Mouse (Mus musculus): ENCODE data around the gene Ide. TPM values are rescaled to one million over a fixed set of nuclear protein-coding genes. Genes with fewer than 3 reads are reported as not detected.

Ide gene
- total RNA-seq, 2 experiments from 2014 or later = 37.8 to 57.2 TPM

- TF ChIP-seq CTCF (IDR thresholded peaks at IDR 0.05) = no peak
- Histone ChIP-seq H3K4me3 (no peak overlapping the region), H3K27ac (no peak overlapping the region)
- intact Hi-C loops (cut with DNase I) = no loop called here
- no peak for DNase-seq (ENCODE audit: extremely low spot score in 1 of 2, low spot score in 2 of 2)
Observed at GRCm38 (mm10) chr19:37291676-37292075, 46.0 kb downstream of the Ide start.

DNA sequence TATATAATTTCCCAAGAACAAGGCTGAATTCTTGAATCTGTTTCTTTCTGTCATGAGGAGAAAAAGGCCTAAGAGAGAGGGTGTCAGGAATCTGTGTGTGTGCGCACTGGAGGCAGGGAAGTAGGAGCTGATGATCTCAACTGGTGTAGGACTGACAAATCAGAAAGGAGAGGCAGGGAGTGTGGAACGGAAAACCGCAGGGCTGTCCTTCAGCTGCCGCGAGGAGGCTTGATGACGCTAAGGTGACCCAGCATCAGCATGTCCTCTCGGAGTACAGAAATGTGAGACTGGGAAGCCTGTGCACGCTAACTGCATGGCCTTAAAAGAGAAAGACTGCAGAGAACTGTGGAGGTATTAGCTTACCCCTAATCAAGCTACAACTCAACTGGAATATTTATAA lies 46.7 kb downstream of the Ide start:
- intact Hi-C loops (cut with DNase I) = no loop called here
- TF ChIP-seq CTCF (IDR thresholded peaks at IDR 0.05) = no peak
- no peak for DNase-seq (ENCODE audit: extremely low spot score in 1 of 2, low spot score in 2 of 2)
- Histone ChIP-seq H3K27ac (no peak overlapping the region), H3K4me3 (no peak overlapping the region)

GRCm38 (mm10) chr19:37284775-37285174 lies 52.9 kb downstream of the Ide start:
- Histone ChIP-seq H3K27ac (no peak overlapping the region), H3K4me3 (no peak overlapping the region)
- no peak for TF ChIP-seq CTCF (IDR thresholded peaks at IDR 0.05)
- no peak for DNase-seq (ENCODE audit: extremely low spot score in 1 of 2, low spot score in 2 of 2)
- intact Hi-C loops (cut with DNase I) = no loop called here

DNA sequence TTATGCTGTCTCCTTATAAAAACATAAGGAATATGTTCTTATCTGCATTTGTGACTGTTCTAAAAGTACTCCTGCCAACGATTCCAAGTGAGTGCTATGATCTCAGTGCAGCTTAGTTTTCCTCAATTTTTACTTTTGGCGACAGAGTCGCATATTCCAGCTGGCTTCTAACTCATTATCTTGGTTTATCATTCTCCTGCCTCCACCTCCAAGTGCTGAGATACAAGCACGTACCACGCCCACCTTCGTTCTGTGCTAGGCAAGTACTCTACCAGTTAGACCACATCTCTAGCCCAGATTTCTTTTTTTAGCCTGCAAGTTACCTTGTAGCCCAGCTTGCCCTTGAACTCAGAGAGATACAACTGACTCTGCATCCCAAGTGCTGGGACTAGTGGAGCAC lies 54.5 kb downstream of the Ide start:
- no peak for TF ChIP-seq CTCF (IDR thresholded peaks at IDR 0.05)
- no peak for DNase-seq (ENCODE audit: extremely low spot score in 1 of 2, low spot score in 2 of 2)
- intact Hi-C loops (cut with DNase I) = loop anchor here (1.0 kb wide), 1 partner anchor 28 kb away; no protein-coding TSS in a partner anchor
- no peak overlapping the region for H3K4me3 ChIP-seq
- H3K27ac ChIP-seq = peak overlapping the region; percentile 82; the same call in 1 of the 2 replicates

DNA sequence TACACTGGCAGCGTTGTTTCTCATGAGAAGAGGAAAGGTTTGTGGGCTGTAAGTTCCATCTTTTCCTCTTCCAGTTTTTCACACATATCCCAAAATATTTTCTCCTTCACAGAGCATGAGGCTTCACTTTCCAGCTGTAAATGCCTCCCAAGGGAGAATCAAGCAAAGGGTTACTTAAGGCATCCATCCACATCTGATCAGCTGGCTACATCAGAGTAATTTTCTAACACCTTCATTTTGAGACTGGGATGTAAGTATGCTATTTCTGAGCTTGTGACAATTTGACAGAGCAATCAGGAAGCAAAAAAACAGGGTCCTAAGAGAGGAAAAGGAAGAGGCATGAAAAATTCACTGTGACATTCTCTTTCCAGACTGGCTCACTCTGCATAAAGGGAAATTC lies 55.9 kb downstream of the Ide start:
- intact Hi-C loops (cut with DNase I) = no loop called here

DNA sequence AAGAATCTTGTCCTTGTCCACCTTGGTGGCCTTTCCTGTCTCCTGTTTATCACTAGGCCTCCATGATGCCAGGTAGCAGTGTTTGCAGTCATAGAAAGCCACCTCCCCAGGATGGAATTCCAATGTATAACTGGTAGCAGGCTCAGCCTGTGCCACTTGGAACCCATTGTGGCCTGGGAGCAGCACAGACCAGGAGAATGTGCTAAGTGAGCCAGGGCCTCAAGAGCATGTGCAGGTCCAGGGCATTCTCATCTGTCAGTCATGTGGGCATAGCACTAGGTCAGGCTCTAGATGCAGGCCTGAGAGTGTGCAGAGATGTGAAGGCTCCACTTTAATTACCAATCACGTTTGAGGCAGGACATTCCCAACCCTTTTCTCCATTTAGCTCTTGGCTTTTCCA lies 58.5 kb downstream of the Ide start:
- Histone ChIP-seq H3K27ac (no peak overlapping the region), H3K4me3 (no peak overlapping the region)
- TF ChIP-seq CTCF (IDR thresholded peaks at IDR 0.05) = no peak
- intact Hi-C loops (cut with DNase I) = no loop called here
- no peak for DNase-seq (ENCODE audit: extremely low spot score in 1 of 2, low spot score in 2 of 2)

More for the DNA sequence above, 55.9 kb downstream of the Ide start:
- peak overlapping the region; percentile 82 for H3K27ac ChIP-seq
- no peak for TF ChIP-seq CTCF (IDR thresholded peaks at IDR 0.05)
- H3K4me3 ChIP-seq = no peak overlapping the region
- no peak for DNase-seq (ENCODE audit: extremely low spot score in 1 of 2, low spot score in 2 of 2)

- H3K4me3 ChIP-seq = no peak overlapping the region
- H3K27ac ChIP-seq = peak overlapping the region; percentile 53
- intact Hi-C loops (cut with DNase I) = no loop called here
- TF ChIP-seq CTCF (IDR thresholded peaks at IDR 0.05) = no peak
- DNase-seq (ENCODE audit: extremely low spot score in 1 of 2, low spot score in 2 of 2) = no peak
Observed at GRCm38 (mm10) chr19:37275555-37275954, 62.1 kb downstream of the Ide start.

DNA sequence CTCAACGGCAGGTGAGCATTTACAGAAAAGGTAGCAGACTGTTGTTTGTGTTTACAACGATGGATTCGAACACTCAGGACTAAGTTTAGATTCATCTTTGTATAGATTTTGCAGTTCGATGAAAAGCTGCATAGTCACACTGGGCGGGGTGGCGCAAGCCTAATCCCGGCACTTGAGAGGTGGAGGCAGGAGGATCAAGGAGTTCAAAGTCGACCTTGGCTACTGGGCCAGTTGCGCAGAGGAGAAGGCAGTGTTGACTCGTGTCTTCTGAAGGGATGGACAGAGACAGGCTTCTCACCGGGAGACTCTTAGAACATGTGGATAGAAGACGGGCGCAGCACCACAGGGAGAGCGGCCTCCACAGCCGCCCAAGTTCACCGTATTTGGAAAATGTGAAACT lies 68.5 kb downstream of the Ide start:
- TF ChIP-seq CTCF (IDR thresholded peaks at IDR 0.05) = no peak
- no peak overlapping the region for H3K27ac ChIP-seq
- no peak for DNase-seq (ENCODE audit: extremely low spot score in 1 of 2, low spot score in 2 of 2)
- intact Hi-C loops (cut with DNase I) = loop anchor here (5.0 to 10.0 kb wide), 2 partner anchors 344 to 452 kb away; partner anchors contain the start of gene Btaf1
- H3K4me3 ChIP-seq = no peak overlapping the region

DNA sequence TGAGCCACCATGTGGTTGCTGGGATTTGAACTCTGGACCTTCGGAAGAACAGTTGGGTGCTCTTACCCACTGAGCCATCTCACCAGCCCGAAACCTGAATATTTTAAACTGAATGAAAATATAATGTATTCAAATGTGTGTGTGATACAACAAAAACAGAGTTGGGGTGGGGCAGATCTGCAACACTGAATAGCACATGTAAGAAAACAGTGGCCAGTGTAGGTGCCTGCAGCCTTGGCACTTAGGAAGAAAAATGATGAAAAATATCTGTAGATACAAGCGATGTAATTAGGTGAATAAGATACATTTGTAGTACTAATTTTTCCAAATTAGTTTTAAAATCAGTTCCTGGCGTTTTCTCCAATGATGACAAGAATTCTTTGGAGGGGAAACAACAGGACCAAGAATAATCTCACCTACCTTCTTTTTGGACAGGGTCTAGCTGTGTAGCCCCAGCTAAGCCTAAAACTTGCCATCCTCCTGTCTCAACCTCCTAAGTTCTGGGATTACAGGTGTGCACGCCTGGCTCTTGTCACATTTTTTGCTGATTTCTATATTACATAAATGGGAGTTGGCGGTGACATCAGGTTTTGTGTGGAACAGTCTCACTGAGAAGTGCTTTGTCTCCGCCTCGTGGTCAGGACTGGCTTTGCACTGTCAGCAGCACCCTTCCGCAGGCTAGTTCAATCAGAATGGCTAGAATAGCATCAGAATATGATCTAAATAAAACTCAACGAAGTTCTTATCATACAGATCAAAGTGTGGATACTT lies 72.1 kb downstream of the Ide start:
- intact Hi-C loops (cut with DNase I) = loop anchor here (2.0 to 10.0 kb wide), 4 partner anchors 51 to 448 kb away; partner anchors contain the start of gene Btaf1
- Histone ChIP-seq H3K4me3 (no peak overlapping the region), H3K27ac (peak overlapping the region; percentile 91)
- TF ChIP-seq CTCF (IDR thresholded peaks at IDR 0.05) = peak; percentile 96
- peak; percentile 89 to 94 for DNase-seq (ENCODE audit: extremely low spot score in 1 of 2, low spot score in 2 of 2)

DNA sequence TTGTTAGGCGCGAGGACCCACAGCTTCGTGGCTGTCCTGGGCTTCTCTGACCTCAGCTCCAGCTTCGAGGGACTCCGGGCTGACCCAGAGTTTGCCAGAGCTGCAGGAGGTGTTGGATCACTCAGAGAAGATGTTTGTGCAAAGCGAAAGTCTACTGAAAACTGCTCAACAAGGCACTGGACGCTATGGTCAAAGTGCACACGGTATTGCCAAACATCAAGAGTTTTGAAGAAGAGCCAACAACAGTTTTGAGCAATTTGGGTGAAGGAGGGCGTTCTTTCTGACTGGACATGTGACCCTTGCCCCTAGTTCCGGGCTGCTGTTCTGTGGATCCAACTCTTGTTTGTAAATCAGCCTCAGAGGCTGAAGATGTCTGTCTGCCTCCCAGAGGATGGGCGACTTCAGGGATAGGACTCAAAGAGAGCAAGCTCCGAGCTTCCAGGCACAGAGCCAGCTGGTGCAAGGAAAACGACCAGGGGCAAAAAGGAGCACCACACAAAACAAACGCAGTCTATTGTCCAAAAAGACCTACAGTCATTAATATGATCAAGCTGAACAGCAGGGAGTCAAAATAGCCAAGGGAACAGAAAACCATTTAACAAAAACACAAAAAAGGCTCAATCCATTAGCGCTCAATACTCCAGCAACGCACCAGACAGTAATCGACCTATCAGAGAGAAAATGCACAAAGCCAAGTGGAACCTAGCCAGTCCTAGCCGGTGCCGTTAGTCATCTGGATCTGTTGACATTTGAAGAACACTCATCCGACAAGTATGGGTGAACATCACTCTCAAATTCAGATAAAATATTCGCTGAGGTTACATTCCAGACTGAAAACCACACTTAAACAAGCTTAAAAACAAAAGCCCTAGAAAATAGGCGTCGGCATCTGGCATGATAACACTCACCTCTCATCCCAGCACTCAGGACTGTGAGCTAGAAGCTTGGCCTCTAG lies 73.4 kb downstream of the Ide start:
- Histone ChIP-seq H3K4me3 (no peak overlapping the region), H3K27ac (peak overlapping the region; percentile 38)
- no peak for TF ChIP-seq CTCF (IDR thresholded peaks at IDR 0.05)
- intact Hi-C loops (cut with DNase I) = loop anchor here (2.0 to 10.0 kb wide), 3 partner anchors 49 to 339 kb away; partner anchors contain the start of gene Btaf1
- DNase-seq (ENCODE audit: extremely low spot score in 1 of 2, low spot score in 2 of 2) = no peak

DNA sequence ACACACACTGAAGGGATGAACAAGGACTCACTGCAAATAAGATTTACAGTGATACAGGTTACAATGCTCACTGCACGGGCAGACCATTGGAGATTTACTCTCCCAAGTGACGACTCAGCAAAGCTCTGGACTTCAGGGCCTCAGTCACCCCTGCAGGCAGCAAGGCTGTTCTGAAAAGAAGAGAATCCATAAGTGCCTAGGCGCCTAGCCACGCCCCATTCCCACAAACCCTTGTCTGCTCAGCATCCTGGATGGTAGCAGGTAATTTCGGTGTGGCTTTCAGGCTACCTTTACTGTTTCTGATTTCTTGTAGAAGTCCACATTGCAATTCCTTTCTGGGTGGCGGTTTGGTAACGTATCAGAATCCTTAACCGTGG lies 74.1 kb downstream of the Ide start:
- no peak for TF ChIP-seq CTCF (IDR thresholded peaks at IDR 0.05)
- intact Hi-C loops (cut with DNase I) = loop anchor here (10.0 kb wide), 1 partner anchor 339 kb away; the partner anchor contains the start of gene Btaf1
- H3K27ac ChIP-seq = no peak overlapping the region
- H3K4me3 ChIP-seq = no peak overlapping the region
- DNase-seq (ENCODE audit: extremely low spot score in 1 of 2, low spot score in 2 of 2) = no peak

DNA sequence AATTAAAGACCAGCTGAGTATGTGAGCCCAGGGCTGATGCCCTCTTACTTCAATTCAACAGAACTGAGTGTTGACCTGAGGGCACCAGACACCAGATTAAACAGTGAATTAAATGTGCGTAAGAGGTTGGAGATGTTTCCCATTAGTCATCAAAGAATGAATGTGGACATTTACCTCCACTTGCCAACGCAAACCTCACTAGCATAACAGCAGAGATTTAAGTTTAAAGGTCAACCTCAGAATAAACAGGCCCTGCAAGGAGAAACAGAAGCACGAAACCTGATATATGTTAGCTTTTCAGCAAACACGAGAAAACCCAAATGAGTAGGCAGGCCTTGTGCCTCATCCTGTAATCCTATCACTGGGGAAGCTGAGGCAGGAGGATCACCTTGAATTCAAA lies 75.3 kb downstream of the Ide start:
- intact Hi-C loops (cut with DNase I) = loop anchor here (10.0 kb wide), 1 partner anchor 338 kb away; the partner anchor contains the start of gene Btaf1
- no peak for TF ChIP-seq CTCF (IDR thresholded peaks at IDR 0.05)
- no peak overlapping the region for H3K27ac ChIP-seq

More for the DNA sequence above, 75.3 kb downstream of the Ide start:
- no peak for DNase-seq (ENCODE audit: extremely low spot score in 1 of 2, low spot score in 2 of 2)
- no peak overlapping the region for H3K4me3 ChIP-seq
